ENCODE assay signal across 8 mouse cellular contexts in the genomic region with DNA sequence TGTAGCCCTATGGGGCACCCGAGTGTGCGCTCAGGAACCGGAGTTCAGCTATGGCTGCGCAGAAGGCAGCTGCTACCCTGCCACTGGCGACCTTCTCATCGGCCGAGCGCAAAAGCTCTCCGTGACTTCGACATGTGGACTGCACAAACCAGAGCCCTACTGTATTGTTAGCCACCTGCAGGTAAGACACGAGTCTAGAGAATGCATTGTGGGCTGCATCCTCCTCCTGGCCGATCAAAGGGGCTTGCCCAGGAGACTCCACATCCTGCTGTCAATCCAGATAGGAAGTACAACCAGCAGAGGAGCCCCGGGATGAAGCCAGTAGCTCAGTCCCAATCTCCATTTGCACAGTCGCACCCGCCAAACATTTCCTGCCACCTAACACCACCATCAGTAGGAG. TPM values are rescaled to one million over a fixed set of nuclear protein-coding genes. Genes with fewer than 3 reads are reported as not detected.
A peak's percentile ranks its signal among the peaks of the same experiment; 100 is the strongest.
DNase-seq lines count a peak whose midpoint lies in the region; ATAC-seq and TF ChIP-seq lines count a peak whose summit lies in the region.

No protein-coding gene starts in this region.

- ATAC-seq in neural tube, embryonic 12.5 days (ENCODE audit: low FRiP score, low read depth) = no peak

- H3K27me3 ChIP-seq in C2C12 (ENCODE audit: control insufficient read depth, insufficient read depth, insufficient read length) = no peaks in the 10 kb centered on the region
- peaks cover 41% of the 10 kb centered on the region for H3K27me3 ChIP-seq in neural tube, embryonic 12.5 days (replicated peaks)

- peaks cover 57% of the 10 kb centered on the region for H3K79me2 ChIP-seq in C2C12 (ENCODE audit: control insufficient read depth, insufficient read depth)

- H3ac ChIP-seq in C2C12 (ENCODE audit: control insufficient read depth, insufficient read length, low read depth) = peak overlapping the region; percentile 85

- no peaks in the 10 kb centered on the region for H3K9me3 ChIP-seq in neural tube, embryonic 12.5 days

- peak overlapping the region; percentile 74 for H3K4me2 ChIP-seq in neural tube, embryonic 12.5 days (replicated peaks)

- peak overlapping the region; percentile 88 for H3K4me3 ChIP-seq in C2C12 (ENCODE audit: insufficient read depth, poor library complexity, severe bottlenecking)
- peak overlapping the region; percentile 43 for H3K4me3 ChIP-seq in neural tube, embryonic 12.5 days

- WGBS in neural tube, embryonic 12.5 days = 7% methylated on average over 15 of the region's 15 CpGs

- 0 out of 2 replicates have a peak overlapping the region, but pooled peaks have one; percentile 43 for H3K9ac ChIP-seq in neural tube, embryonic 12.5 days

- TF ChIP-seq CTCF in C2C12 (IDR thresholded peaks at IDR 0.05; ENCODE audit: control insufficient read depth, insufficient read depth, insufficient read length) = no peak

- DNase-seq in adipocyte (ENCODE audit: low spot score) = peak; percentile 37
- peak; percentile 32 to 59 for DNase-seq in heart, adult 9 months (ENCODE audit: low spot score in 2 of 2)
- peak; percentile 50 for DNase-seq in kidney, postnatal 10 days
- DNase-seq in urinary bladder, postnatal 10 days (ENCODE audit: low spot score) = no peak
- no peak for DNase-seq in thymus, postnatal 10 days (ENCODE audit: low spot score in 2 of 2)
- no peak for DNase-seq in spleen, postnatal 14 days (ENCODE audit: low spot score in 2 of 2)

- no peak overlapping the region for H3K27ac ChIP-seq in neural tube, embryonic 12.5 days

- peaks cover 21% of the 10 kb centered on the region for H3K4me1 ChIP-seq in neural tube, embryonic 12.5 days

- H3K79me3 ChIP-seq in C2C12 (ENCODE audit: low read depth) = peaks cover 40% of the 10 kb centered on the region

- peaks cover 34% of the 10 kb centered on the region for H3K36me3 ChIP-seq in C2C12 (ENCODE audit: control insufficient read depth, insufficient read depth)
- no peaks in the 10 kb centered on the region for H3K36me3 ChIP-seq in neural tube, embryonic 12.5 days

TF ChIP-seq in C2C12, 6 proteins besides CTCF, POLR2A, EP300 and RAD21:
- TF ChIP-seq MAX (IDR thresholded peaks at IDR 0.05) = no peak
- TF ChIP-seq USF1 (IDR thresholded peaks at IDR 0.05; ENCODE audit: low read depth) = no peak
- TF ChIP-seq MYOG (IDR thresholded peaks at IDR 0.05; ENCODE audit: control insufficient read depth, extremely low read depth, insufficient read length) = no peak
- no peak for TF ChIP-seq CEBPB (IDR thresholded peaks at IDR 0.05; ENCODE audit: low read depth)
- no peak for TF ChIP-seq MYOD1 (IDR thresholded peaks at IDR 0.05; ENCODE audit: control insufficient read depth, insufficient read length, low read depth)
- no peak for TF ChIP-seq FOSL1 (IDR thresholded peaks at IDR 0.05; ENCODE audit: insufficient read depth, low read length, poor library complexity, severe bottlenecking)

RNA-seq across cellular contexts. Expression of gene Lamb1, which starts 1.7 kb away (rescaled TPM):
- polyA plus RNA-seq in C2C12 (2012; fragmentation: generic; extraction: Trizol) = 96.1 TPM
- 34.1 and 39.4 TPM in 2 replicates for polyA plus RNA-seq in neural tube, embryonic 12.5 days (2016; fragmentation: Nextera tagmentation; extraction: Ambion mirVana)

RNA-seq across cellular contexts. Expression of gene Gm6993, which starts 26.1 kb away (rescaled TPM):
- not detected for polyA plus RNA-seq in C2C12 (2012; fragmentation: generic; extraction: Trizol)
- not detected in 2 replicates for polyA plus RNA-seq in neural tube, embryonic 12.5 days (2016; fragmentation: Nextera tagmentation; extraction: Ambion mirVana)

Comparison
In these comparisons a context has a peak if more than half of its experiments do, and no peak if none do; other contexts are left out.
1. DNase-seq: peak in adipocyte (single experiment), heart, adult 9 months (2 of 2) and kidney, postnatal 10 days (single experiment); none in urinary bladder, postnatal 10 days (single experiment), thymus, postnatal 10 days (0 of 2) and spleen, postnatal 14 days (0 of 2).